Mouse (Mus musculus) E14TG2a.4 (cell line): Measurements from ENCODE around the gene Mrps12.

Experiments
- CTCF ChIP-seq: conservative IDR thresholded peaks from 2 replicates; pipeline ENCODE4 v1.5.1; 2014; ENCODE audit warnings: low read length
- NANOG ChIP-seq: IDR thresholded peaks from 2 replicates; pipeline ENCODE4 v1.6.1; 2014; ENCODE audit warnings: borderline replicate concordance, low read length, mixed read lengths

GRCm38 (mm10) chr7:28788307-28789195, 46.9 kb upstream of the Mrps12 start, which contains the start of gene Rinl:
- no peak for TF ChIP-seq CTCF
- TF ChIP-seq NANOG = no peak
